ENCODE assay signal across 17 mouse cellular contexts in the genomic region with DNA sequence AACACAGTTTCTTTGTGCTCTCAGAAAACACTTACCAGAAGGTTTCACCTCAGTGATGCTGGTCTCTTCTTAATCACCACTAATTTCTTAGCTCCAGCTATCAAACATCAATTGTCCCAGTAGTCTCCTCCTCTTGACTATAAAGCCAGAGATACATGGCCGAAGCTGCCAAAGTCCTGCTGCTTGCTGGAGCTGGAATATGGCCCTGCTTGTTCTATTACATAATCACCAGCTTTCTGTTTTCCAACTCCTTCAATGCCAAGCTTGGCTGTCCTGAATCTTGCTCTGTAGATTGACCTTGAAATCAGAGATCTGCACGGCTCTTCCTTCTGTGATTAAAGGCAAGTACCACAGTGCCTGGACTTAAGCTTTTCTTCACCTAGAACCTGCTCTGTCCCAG. TPM values are rescaled to one million over a fixed set of nuclear protein-coding genes. Genes with fewer than 3 reads are reported as not detected.
A peak's percentile ranks its signal among the peaks of the same experiment; 100 is the strongest.
DNase-seq lines count a peak whose midpoint lies in the region; ATAC-seq lines count a peak whose summit lies in the region.
"Had no signal": no experiment of that assay in that cellular context is flagged by ENCODE, and none has a peak within 500 bp of the region (broad histone marks: within the 10 kb centered on the region; RNA-seq: fewer than 3 reads in every experiment).

No protein-coding gene starts in this region.

- DNase-seq in cerebellum, adult 11 months = peak; percentile 20
- DNase-seq in cerebellum, adult 8-10 months = no peak
- DNase-seq in kidney, adult 9 months = peak; percentile 25
- no peak for DNase-seq in kidney, postnatal 25 days
- DNase-seq in adipocyte (ENCODE audit: low spot score) = peak; percentile 84
- peak; percentile 24 to 38 for DNase-seq in cerebellum, postnatal 25 days
- no peak for DNase-seq in layer of hippocampus, postnatal 25 days (ENCODE audit: extremely low spot score in 1 of 2, low spot score in 1 of 2)
- DNase-seq: adrenal gland, postnatal 25 days; lung, embryonic 14.5 days; thymus, postnatal 25 days had no signal

- no peak for ATAC-seq in granulocyte monocyte progenitor cell, adult 5-6 weeks (replicated peaks; ENCODE audit: poor library complexity, severe bottlenecking)
- ATAC-seq: activated CD4-positive, CD25-positive, alpha-beta regulatory T cell, adult 4 months; CD4-positive, CD25-positive, alpha-beta regulatory T cell, adult 4 months; forebrain, embryonic 16.5 days; hindbrain, postnatal 0 days; intestine, postnatal 0 days; midbrain, embryonic 15.5 days had no signal

RNA-seq across cellular contexts. Expression of a gene that starts 39.8 kb away (rescaled TPM):
- total RNA-seq in granulocyte monocyte progenitor cell, adult 5-6 weeks (2014; fragmentation: Nextera tagmentation) = 0.37 TPM in 1 of 2 replicates, not detected in the other
- 0.21 and 0.30 TPM in 2 replicates for total RNA-seq in granulocyte monocyte progenitor cell, adult 5-6 weeks (2017)
- total RNA-seq in layer of hippocampus, postnatal 25 days (2021) = 100 to 1,000 TPM; 122 to 139 TPM

Comparison
In these comparisons a context has a peak if more than half of its experiments do, and no peak if none do; other contexts are left out.
1. DNase-seq: peak in cerebellum, adult 11 months (single experiment), kidney, adult 9 months (single experiment), adipocyte (single experiment) and cerebellum, postnatal 25 days (2 of 2); none in cerebellum, adult 8-10 months (single experiment), kidney, postnatal 25 days (0 of 2) and layer of hippocampus, postnatal 25 days (0 of 2).
2. RNA of a gene that starts 39.8 kb away (total RNA-seq): 122 to 139 TPM in layer of hippocampus, postnatal 25 days; 0.21 to 0.37 TPM in granulocyte monocyte progenitor cell, adult 5-6 weeks; every median in the first group is over 10 times any median in the second.